Mouse (Mus musculus): ENCODE measurements around the gene Rad51b.

Rad51b gene

GRCm38 (mm10) chr12:79804776-79805524 is 507.9 kb downstream of the Rad51b start:
- DNase-seq (ENCODE audit: low spot score): no peak

GRCm38 (mm10) chr12:79806990-79807389 is 509.9 kb downstream of the Rad51b start:
- DNase-seq (ENCODE audit: low spot score): no peak

GRCm38 (mm10) chr12:79807410-79807847 is 510.3 kb downstream of the Rad51b start:
- DNase-seq (ENCODE audit: low spot score): no peak

GRCm38 (mm10) chr12:79807938-79808401 is 510.9 kb downstream of the Rad51b start:
- DNase-seq (ENCODE audit: low spot score): no peak

GRCm38 (mm10) chr12:79808426-79809398 is 511.6 kb downstream of the Rad51b start:
- no peak for DNase-seq (ENCODE audit: low spot score)

GRCm38 (mm10) chr12:79809518-79809917 is 512.4 kb downstream of the Rad51b start:
- no peak for DNase-seq (ENCODE audit: low spot score)

- DNase-seq (ENCODE audit: low spot score): no peak
Observed at GRCm38 (mm10) chr12:79812422-79812821, 515.3 kb downstream of the Rad51b start.

GRCm38 (mm10) chr12:79812838-79813563 is 515.9 kb downstream of the Rad51b start:
- no peak for DNase-seq (ENCODE audit: low spot score)

GRCm38 (mm10) chr12:79813566-79814305 is 516.7 kb downstream of the Rad51b start:
- no peak for DNase-seq (ENCODE audit: low spot score)

GRCm38 (mm10) chr12:79814312-79815091 is 517.4 kb downstream of the Rad51b start:
- DNase-seq (ENCODE audit: low spot score): no peak

GRCm38 (mm10) chr12:79816241-79816640 is 519.2 kb downstream of the Rad51b start:
- DNase-seq (ENCODE audit: low spot score): no peak

- DNase-seq (ENCODE audit: low spot score): no peak
Observed at GRCm38 (mm10) chr12:79820228-79820958, 523.3 kb downstream of the Rad51b start.

GRCm38 (mm10) chr12:79821901-79822300 is 524.8 kb downstream of the Rad51b start:
- DNase-seq (ENCODE audit: low spot score): no peak

- DNase-seq (ENCODE audit: low spot score): no peak
Observed at GRCm38 (mm10) chr12:79822401-79822800, 525.3 kb downstream of the Rad51b start.

GRCm38 (mm10) chr12:79825922-79826321 is 528.8 kb downstream of the Rad51b start:
- DNase-seq (ENCODE audit: low spot score): no peak

- no peak for DNase-seq (ENCODE audit: low spot score)
Observed at GRCm38 (mm10) chr12:79827233-79827692, 530.2 kb downstream of the Rad51b start.

GRCm38 (mm10) chr12:79827735-79828134 is 530.7 kb downstream of the Rad51b start:
- no peak for DNase-seq (ENCODE audit: low spot score)

- DNase-seq (ENCODE audit: low spot score): no peak
Observed at GRCm38 (mm10) chr12:79830686-79831085, 533.6 kb downstream of the Rad51b start.

- DNase-seq (ENCODE audit: low spot score): no peak
Observed at GRCm38 (mm10) chr12:79832611-79833010, 535.5 kb downstream of the Rad51b start.

- DNase-seq (ENCODE audit: low spot score): no peak
Observed at GRCm38 (mm10) chr12:79835521-79835920, 538.4 kb downstream of the Rad51b start.
